Mouse (Mus musculus) embryonic stem cell, embryonic (primary cell): Measurements from ENCODE around the gene Fmo6.

ENCODE experiments used
- CTCF ChIA-PET, 4 experiments: fragments of 300-600 bp in 2 of 4; fragments of 350-600 bp in 2 of 4; sonication (Branson Sonifier 250); formaldehyde crosslinking; loops; one replicate each; lab custom pipeline; 2022; ENCODE audit warnings: inconsistent platforms in 2 of 4; lab: Charles Lee
- POLR2A ChIA-PET, 4 experiments: fragments of 300-600 bp in 2 of 4; fragments of 350-600 bp in 2 of 4; sonication (Branson Sonifier 250); formaldehyde crosslinking; loops; one replicate each; lab custom pipeline; 2022; ENCODE audit warnings: antibody characterized with exemption in 4 of 4, inconsistent platforms in 1 of 4; lab: Charles Lee

Fmo6 gene

DNA sequence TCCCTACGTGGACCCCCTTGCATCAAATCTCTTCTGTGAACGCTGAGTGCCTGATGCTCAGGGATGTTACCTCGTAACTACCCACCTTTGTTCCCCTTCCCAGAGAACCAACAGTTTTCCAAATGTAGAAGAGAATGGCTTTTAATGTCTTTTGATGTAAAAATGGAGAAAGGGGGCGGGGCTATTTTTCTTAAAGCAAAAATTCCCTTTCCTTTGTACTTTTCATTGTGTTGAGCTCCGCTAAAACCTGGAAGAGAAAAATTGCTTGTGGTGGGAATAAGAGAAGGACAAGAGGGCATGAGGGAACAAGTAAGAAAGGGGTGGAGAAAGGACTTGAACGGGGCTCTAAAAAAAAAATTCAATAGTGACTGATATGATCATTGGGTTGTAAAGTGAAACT, at the start of gene Fmo6:
Fmo6 (minus strand) TSS at position 101 of the 400 bp plus-strand sequence.
- ChIA-PET POLR2A (no interaction called here), CTCF (no interaction called here)

GRCm38 (mm10) chr1:162986777-162987176, 49.5 kb upstream of the Fmo6 start:
- ChIA-PET POLR2A (no interaction called here), CTCF (no interaction called here)

DNA sequence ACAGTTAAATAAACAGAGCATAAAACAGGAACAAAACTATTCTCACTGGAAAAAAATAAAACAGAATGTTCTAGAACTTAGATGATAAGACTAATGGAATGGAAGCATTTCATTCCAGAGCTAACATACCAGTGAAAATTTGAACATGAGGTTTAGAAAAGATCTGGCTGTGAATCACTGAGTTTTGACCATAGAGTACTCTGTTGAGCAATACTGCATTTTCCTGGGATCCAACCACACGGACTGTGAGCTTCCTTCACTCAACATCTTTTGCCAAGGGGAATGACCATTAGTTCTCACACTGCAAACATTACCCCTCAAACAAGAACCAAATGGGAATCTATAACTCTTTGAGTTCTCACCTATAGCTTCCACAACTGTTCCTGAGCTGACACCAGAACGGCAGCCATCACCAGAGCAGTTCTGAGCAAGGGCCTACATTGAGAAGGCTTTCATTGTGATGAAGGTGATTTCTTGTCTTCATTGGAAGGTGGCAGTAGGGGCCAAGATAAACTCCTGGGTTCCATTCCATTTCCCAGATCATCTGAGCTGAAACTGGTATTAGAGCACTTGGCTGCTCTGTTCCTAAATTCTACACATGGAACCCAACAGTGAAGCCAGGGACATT, 48.9 kb upstream of the Fmo6 start:
- ChIA-PET POLR2A (no interaction called here), CTCF (no interaction called here)

GRCm38 (mm10) chr1:162984428-162984827, 47.1 kb upstream of the Fmo6 start, which contains the start of gene Fmo3:
Gene Fmo3, minus strand, starts transcription at chr1:162984528.
- CTCF ChIA-PET, result no interaction called here
- POLR2A ChIA-PET, result interaction anchor here in 1 of 4 experiments (1.1 kb wide), 1 partner anchor 17 kb away, joined by 3 read pairs; no protein-coding TSS in a partner anchor

DNA sequence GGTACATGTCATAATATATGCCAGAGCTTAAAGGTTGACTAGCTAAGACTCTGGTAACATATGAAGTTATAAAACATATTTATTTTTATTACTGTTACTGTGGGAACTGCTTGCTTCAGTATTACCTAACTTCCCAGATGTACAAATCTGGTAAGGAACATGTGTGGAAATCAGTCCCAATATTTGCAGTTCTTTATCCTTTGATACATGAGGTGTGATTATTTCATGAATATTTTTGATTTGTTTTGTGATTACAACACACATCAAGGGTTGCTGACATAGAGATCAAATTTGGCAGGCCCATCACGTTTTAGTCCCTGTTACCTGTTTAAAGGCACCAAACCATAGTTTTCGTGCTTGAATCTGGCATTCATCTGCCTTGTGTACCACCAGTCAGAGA, 26.2 kb upstream of the Fmo6 start:
- POLR2A ChIA-PET, result no interaction called here
- CTCF ChIA-PET, result no interaction called here

- CTCF ChIA-PET, result interaction anchor here in 1 of 4 experiments (0.7 kb wide), 1 partner anchor 18 kb away, joined by 5 read pairs; no protein-coding TSS in a partner anchor
- POLR2A ChIA-PET, result no interaction called here
These were observed 20.1 kb upstream of the Fmo6 start for GRCm38 (mm10) chr1:162957422-162957821.

DNA sequence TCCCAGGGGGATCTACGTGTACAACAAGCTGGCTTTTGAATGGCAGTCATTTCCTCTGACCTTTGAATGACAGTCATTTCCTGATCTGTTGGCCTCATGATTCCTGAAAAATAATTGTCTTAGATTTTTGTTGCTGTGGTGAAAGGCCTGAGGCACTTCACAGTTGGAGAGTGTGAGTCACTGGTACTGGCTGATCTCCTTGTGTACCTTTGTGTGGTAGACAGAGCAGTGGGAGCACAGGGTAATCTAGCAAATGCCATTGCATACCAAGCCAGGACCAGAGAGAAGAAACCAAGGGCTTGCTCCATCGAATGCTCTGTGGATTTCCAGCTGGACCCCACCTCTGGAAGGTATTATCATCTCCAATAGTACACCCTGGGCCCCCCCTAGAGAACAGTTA, 15.8 kb upstream of the Fmo6 start:
- CTCF ChIA-PET, result no interaction called here
- POLR2A ChIA-PET, result interaction anchor here in 1 of 4 experiments (0.7 kb wide), 1 partner anchor 18 kb away, joined by 3 read pairs; no protein-coding TSS in a partner anchor

GRCm38 (mm10) chr1:162949763-162950162, 12.4 kb upstream of the Fmo6 start:
- CTCF ChIA-PET, result no interaction called here
- POLR2A ChIA-PET, result no interaction called here

DNA sequence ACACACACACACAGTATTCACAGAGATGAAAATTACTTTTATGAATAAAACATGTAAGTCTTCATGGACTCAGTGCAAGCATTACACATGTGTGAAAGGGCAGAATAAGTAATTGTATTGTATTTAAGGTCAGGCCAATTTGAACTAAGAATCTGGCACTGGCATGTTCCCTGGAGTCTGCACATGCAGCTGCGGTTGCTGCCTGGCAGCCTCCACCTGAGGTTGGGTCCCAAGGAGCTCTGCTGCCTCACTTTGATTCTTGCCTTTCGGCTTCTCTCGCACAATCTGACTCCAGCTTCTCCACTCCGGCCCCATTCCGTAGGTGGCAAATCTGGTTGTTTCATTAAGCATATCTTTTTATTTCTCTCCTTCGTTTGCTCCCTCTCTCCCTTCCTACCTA, 10.6 kb upstream of the Fmo6 start:
- POLR2A ChIA-PET, result no interaction called here

GRCm38 (mm10) chr1:162946837-162947558, 9.7 kb upstream of the Fmo6 start:
- ChIA-PET CTCF (interaction anchor here in 2 of 4 experiments (0.6 to 1.0 kb wide), 2 partner anchors 67 to 286 kb away, joined by 5 to 7 read pairs; no protein-coding TSS in a partner anchor), POLR2A (no interaction called here)

More for the DNA sequence above, 10.6 kb upstream of the Fmo6 start:
- CTCF ChIA-PET, result interaction anchor here in 1 of 4 experiments (0.6 kb wide), 1 partner anchor 1166 kb away, joined by 5 read pairs; no protein-coding TSS in a partner anchor

DNA sequence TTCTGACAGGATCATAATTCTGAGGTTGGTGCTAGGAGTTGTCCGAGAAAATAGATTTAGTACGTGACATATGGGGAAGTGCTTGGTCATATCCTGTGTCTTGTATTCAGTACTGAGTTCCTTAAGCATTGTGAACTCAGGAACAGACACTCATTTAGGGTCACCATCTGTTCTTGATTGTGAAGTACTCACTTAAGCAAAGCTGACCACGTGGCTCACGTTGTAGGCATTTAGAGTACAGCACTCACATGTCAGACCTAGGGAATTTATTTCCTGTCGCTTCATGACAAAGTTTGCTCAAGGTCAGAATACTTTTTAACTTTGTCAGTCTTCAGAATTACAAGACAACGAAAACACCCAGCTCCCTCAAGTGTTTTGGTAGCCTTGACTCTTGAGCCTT, 6.4 kb upstream of the Fmo6 start:
- ChIA-PET CTCF (no interaction called here), POLR2A (interaction anchor here in 2 of 4 experiments (0.6 to 0.8 kb wide), 2 partner anchors 9 to 279 kb away, joined by 3 to 6 read pairs; no protein-coding TSS in a partner anchor)

DNA sequence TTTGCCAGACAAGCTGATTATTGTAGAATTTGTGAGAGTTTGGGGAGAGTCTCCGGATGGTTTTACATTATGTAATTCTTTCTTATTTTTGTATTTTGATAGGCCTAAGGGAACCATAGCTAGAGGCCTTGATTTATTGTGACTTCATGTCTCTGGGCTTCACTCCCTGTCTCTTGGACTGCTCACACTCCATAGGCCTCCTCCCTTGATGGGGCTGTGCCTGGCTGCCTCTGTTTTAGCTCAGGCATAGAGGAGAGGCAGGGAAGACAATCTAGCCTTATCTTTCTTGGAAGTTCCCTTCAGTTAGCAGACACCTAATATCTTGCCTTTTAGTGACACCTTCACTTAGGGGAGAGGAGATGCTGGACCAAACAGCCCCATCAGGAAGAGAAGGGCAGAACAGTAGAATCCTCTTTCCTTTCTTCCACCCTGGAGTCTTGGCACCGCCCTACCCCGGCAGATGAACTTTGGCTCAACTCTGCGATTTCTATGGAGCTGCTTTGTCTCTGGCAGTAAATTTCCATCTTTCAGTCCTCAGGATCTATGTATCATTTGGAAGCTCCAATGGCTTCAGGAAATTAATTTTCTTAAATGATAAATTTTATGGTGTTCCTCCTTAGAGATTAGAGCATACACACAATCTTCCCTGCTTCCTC, 1.5 kb upstream of the Fmo6 start:
- CTCF ChIA-PET, result interaction anchor here in 1 of 4 experiments (0.6 kb wide), 1 partner anchor 18 kb away, joined by 5 read pairs; no protein-coding TSS in a partner anchor

DNA sequence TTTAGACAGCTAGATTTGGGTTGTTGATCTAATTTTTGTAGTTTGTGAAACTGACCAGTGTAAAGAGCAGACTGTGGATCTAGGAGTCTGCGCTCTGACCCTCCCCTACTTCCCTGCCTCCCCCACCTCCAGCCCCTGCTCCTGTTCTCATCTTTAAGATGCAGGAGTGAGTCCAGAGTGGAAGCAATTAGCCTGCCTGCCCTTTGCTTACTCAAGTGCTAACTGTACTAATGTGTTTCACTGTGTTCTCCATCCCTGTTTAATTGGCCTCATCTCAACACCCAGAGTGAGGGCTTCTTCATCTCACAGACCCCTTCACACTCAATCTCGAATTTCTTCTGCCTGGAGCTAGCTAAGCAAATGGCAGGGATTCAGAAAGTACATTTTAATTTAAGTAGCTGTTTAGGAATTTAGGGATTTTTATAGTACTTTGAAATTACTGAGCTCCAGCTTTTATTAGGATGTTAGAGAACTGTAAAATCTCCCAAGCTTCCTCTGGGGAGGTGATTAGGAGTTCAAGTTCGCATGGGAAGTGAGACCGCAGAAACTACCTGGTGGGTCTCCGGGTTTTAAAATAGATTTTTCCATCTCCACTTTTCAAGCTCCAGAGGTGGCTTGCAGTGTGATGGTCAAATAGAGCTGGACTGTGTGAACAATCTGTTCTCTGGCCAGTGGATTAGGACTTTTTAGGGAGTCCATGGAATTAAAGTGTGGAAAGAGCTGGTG, 818 bp upstream of the Fmo6 start:
- CTCF ChIA-PET, result no interaction called here
- POLR2A ChIA-PET, result interaction anchor here in 1 of 4 experiments (0.7 kb wide), 1 partner anchor 40 kb away, joined by 3 read pairs; the partner anchor contains the start of gene Fmo2

More for the DNA sequence above, 1.5 kb upstream of the Fmo6 start:
- POLR2A ChIA-PET, result interaction anchor here in 1 of 4 experiments (0.6 to 0.7 kb wide), 2 partner anchors 40 to 43 kb away, joined by 3 to 4 read pairs; partner anchors contain the start of gene Fmo2

GRCm38 (mm10) chr1:162934374-162935012, 2.8 kb downstream of the Fmo6 start:
- CTCF ChIA-PET, result no interaction called here
- POLR2A ChIA-PET, result interaction anchor here in 1 of 4 experiments (0.9 to 1.5 kb wide), 2 partner anchors 9 to 18 kb away, joined by 3 read pairs; no protein-coding TSS in a partner anchor

- CTCF ChIA-PET, result no interaction called here
- POLR2A ChIA-PET, result no interaction called here
These were observed 4.9 kb downstream of the Fmo6 start for GRCm38 (mm10) chr1:162932386-162932785.

- POLR2A ChIA-PET, result no interaction called here
- CTCF ChIA-PET, result no interaction called here
These were observed 5.4 kb downstream of the Fmo6 start for GRCm38 (mm10) chr1:162931880-162932279.

DNA sequence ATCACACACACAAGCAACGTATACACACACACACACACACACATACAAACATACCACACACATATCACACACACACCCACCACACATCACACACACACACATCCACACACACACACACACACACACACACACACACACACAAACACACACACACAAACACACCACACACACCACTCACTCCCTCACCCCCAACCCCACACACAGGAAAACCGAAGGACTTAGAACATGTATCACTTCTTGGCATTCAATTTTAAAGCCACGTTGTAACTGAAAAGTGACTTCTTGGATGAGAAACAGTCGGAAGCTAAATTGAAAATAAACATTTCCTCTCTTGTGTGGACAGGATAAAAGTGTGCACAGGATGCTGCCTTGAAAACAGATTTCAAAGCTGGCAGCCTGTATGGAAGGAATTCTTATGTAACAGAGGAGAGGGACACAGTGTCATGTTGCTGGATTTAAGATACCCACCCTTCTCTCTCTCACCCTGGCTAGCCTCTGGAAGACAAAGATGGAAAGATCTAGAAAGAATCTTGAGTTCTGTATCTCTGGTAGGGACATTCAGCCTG, 5.9 kb downstream of the Fmo6 start:
- POLR2A ChIA-PET, result no interaction called here
- CTCF ChIA-PET, result no interaction called here

DNA sequence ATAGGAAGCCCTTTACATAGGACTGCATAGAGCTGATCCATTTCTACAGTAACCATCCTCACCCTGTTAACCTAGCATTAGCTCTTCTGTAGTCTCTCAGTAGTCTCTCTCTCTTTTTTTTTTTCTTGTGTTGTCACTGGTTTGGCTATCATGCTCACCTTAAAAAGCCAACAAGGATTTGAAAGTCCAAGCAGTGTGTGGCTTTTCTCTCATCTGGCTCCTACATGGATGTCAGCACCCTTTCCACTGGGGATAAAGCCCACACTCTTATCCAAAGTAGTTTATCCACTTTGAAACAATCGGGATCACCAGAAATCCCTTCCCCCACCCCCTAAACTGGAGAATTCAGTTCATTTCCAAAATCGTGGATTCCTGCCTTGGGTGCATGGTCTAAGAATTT, 6.7 kb downstream of the Fmo6 start:
- POLR2A ChIA-PET, result no interaction called here
- CTCF ChIA-PET, result no interaction called here
